Mouse (Mus musculus) thymus, postnatal 14 days (tissue): ENCODE data around the gene Gm3573.
A peak's percentile ranks its signal among the peaks of the same experiment; 100 is the strongest.
"Not testable (repeated sequence)": the region's sequence is repeated elsewhere in the genome, so short reads cannot be mapped to it uniquely, and the experiment has no call there.

ENCODE experiments used
- DNase-seq: peaks from one replicate; pipeline ENCODE4 v3.0.0; 2021

Gm3573 gene

DNA sequence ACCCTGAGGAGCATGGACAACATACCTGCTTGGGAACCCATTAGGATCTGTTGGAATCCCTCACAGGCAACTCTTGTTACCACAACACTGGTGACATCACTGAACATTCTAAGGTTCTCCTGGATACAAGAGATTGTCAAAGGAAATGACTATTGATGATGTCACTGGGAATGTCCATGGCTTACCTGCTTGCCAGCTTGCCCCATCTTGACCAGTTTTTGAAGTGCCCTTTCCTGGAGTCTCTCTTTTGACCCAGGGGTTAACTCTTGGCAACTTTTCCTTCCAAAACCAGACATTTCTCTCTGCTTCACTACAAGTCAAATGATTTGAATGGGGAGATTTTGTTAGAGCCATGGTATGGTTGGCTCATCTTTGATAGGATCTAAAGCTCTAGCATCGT, at the start of gene Gm3573:
Gene Gm3573 (minus strand): TSS at position 101 of the 400 bp plus-strand sequence.
- not testable (repeated sequence) for DNase-seq

GRCm38 (mm10) chr14:42216766-42217537, 26.4 kb upstream of the Gm3573 start:
- DNase-seq: peak; percentile 3

- not testable (repeated sequence) for DNase-seq
These were observed 6.7 kb downstream of the Gm3573 start for GRCm38 (mm10) chr14:42183936-42184335.

DNA sequence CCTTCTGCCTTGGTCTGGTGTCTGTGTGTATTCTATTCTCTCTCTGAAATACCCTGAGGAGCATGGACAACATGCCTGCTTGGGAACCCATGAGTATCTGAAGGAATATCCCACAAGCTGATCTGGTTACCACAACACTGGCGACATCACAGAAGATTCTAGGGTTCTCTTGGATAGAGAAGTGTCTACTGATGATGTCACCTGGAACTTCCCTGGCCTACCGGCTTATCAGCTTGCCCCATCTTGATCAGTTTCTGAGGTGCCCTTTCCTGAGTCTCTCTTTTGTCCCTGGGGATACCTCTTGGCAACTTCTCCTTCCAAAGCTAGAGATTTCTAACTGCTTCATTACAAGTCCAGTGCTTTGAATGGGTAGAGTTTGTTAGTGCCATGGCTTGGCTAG, 28.1 kb downstream of the Gm3573 start, which contains the start of gene Gm17027:
Gene Gm17027 (minus strand): TSS at position 101 of the 400 bp plus-strand sequence.
- not testable (repeated sequence) for DNase-seq
